Mouse (Mus musculus) liver, adult 2 months (tissue): ENCODE results near the gene Zbtb9.

Source experiments
- CTCF ChIP-seq: fragments of 200-500 bp; IDR thresholded peaks from 2 replicates; pipeline ENCODE4 v1.5.1; 2011; ENCODE audit warnings: low read depth, low read length, control low read depth
- POLR2A ChIP-seq: fragments of 200-500 bp; IDR thresholded peaks from 2 replicates; pipeline ENCODE4 v1.6.1; 2011; ENCODE audit warnings: low read length, control low read depth; ENCODE audit not compliant: insufficient read depth; ENCODE audit errors: extremely low read depth

GRCm38 (mm10) chr17:27023342-27023741 lies 50.4 kb downstream of the Zbtb9 start:
- TF ChIP-seq CTCF = no peak
- TF ChIP-seq POLR2A = no peak
